ENCODE assay signal across 7 mouse cellular contexts in the genomic region with DNA sequence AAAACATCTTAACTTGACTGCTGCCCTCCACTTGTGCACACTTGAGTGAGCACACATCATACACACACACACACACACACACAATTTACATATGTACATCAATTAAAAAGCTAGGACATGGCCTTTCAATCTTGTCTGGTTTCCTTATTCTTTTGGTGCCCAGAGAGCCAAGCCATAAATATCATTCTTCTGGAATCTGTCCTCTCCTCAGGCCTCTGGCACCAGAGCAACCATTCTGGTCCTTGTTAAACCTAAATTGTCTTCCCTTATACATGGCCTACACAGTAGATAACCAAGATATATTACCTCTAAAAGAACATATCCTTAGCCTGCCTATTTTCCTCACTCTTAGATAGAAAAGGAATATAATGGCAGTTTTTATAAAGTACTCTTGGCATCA.
"Had no signal": no experiment of that assay in that cellular context is flagged by ENCODE, and none has a peak within 500 bp of the region (broad histone marks: within the 10 kb centered on the region; RNA-seq: fewer than 3 reads in every experiment).

No protein-coding gene starts in this region.

- DNase-seq: lung, adult 2 months; lung, postnatal 14 days; lung, postnatal 36 days; right cerebral cortex, postnatal 14 days; thymus, adult 2 months; thymus, postnatal 25 days; thymus, postnatal 4 days had no signal
